Mouse (Mus musculus) ES-E14 (cell line): Measurements from ENCODE around the gene Rab38.

ENCODE experiments used
- CHD2 ChIP-seq: IDR thresholded peaks from 2 replicates; pipeline ENCODE4 v1.6.1; 2014; ENCODE audit warnings: mild to moderate bottlenecking, low read depth, low read length, inconsistent platforms
- HCFC1 ChIP-seq: IDR thresholded peaks from 2 replicates; pipeline ENCODE4 v1.6.1; 2012; ENCODE audit warnings: low read length, inconsistent platforms, borderline replicate concordance; ENCODE audit not compliant: insufficient read depth
- MAFK ChIP-seq: IDR thresholded peaks from 2 replicates; pipeline ENCODE4 v1.6.1; 2014; ENCODE audit warnings: mild to moderate bottlenecking, low read depth, low read length, inconsistent platforms; ENCODE audit not compliant: insufficient read depth
- ZC3H11A ChIP-seq: IDR thresholded peaks from 2 replicates; pipeline ENCODE4 v1.6.1; 2012; ENCODE audit warnings: low read depth, mild to moderate bottlenecking, inconsistent platforms, low read length, borderline replicate concordance
- ZNF384 ChIP-seq: IDR thresholded peaks from 2 replicates; pipeline ENCODE4 v1.6.1; 2012; ENCODE audit warnings: low read depth, low read length, inconsistent platforms

- TF ChIP-seq ZNF384 (no peak), ZC3H11A (no peak), MAFK (no peak), HCFC1 (no peak), CHD2 (no peak)
These were observed 615 bp downstream of the Rab38 start for GRCm38 (mm10) chr7:88430692-88431084.
